Mouse (Mus musculus) stomach, postnatal 0 days (tissue): ENCODE measurements around the gene Mvp.

Experiments used
- CTCF ChIP-seq: IDR thresholded peaks from 2 replicates; pipeline ENCODE4 v1.5.1; 2016; ENCODE audit warnings: antibody characterized with exemption, low read depth, mild to moderate bottlenecking, moderate library complexity
- EP300 ChIP-seq: optimal IDR thresholded peaks from 2 replicates; pipeline ENCODE3; 2016; ENCODE audit warnings: antibody characterized with exemption

- no peak for TF ChIP-seq CTCF
- no peak for TF ChIP-seq EP300
Observed at GRCm38 (mm10) chr7:127014993-127015392, 572 bp upstream of the Mvp start.
